ENCODE assay signal across 8 mouse cellular contexts in the genomic region with DNA sequence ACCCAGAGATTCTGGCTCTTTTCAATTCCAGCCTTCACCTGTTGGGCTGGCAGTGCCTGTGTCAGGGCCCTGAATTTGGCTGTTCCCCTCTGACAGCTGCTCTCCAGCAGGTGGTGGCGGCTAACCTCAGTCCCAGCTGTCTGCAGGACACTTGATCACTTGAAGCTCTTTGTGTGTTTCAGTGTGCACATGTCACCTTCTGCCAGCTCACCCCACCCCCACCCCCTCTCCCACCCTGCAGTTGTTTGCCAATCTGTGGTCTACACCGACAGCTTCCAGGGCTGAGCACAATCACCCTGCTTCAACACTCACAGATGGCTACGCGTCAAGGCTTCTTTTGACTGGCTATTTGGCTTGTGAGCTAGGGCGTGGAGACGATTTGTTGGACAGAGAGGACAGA.
DNase-seq lines count a peak whose midpoint lies in the region; ATAC-seq lines count a peak whose summit lies in the region.

No protein-coding gene starts in this region.

- no peak overlapping the region for H3K4me3 ChIP-seq in heart, embryonic 14.5 days (ENCODE audit: control insufficient read depth in 1 of 2, insufficient read depth in 1 of 2, low read depth in 1 of 2, low read length in 2 of 2)
- no peak overlapping the region for H3K4me3 ChIP-seq in heart, embryonic 12.5 days

- no peaks in the 10 kb centered on the region for H3K27me3 ChIP-seq in heart, embryonic 14.5 days (ENCODE audit: control insufficient read depth, insufficient read depth, low read length)
- H3K27me3 ChIP-seq in heart, embryonic 12.5 days (replicated peaks), result no peaks in the 10 kb centered on the region

- H3K9ac ChIP-seq in heart, embryonic 14.5 days (ENCODE audit: low read length), result no peak overlapping the region
- no peak overlapping the region for H3K9ac ChIP-seq in heart, embryonic 12.5 days

- H3K36me3 ChIP-seq in heart, embryonic 14.5 days (ENCODE audit: control insufficient read depth, insufficient read depth, low read length), result no peaks in the 10 kb centered on the region
- H3K36me3 ChIP-seq in heart, embryonic 12.5 days, result no peaks in the 10 kb centered on the region

- 41% methylated on average over 6 of the region's 6 CpGs for WGBS in heart, embryonic 14.5 days
- 43% methylated on average over 6 of the region's 6 CpGs for WGBS in heart, embryonic 12.5 days

- H3K9me3 ChIP-seq in heart, embryonic 14.5 days (ENCODE audit: control insufficient read depth, low read length), result no peaks in the 10 kb centered on the region
- no peaks in the 10 kb centered on the region for H3K9me3 ChIP-seq in heart, embryonic 12.5 days (replicated peaks)

- no peak overlapping the region for H3K4me2 ChIP-seq in heart, embryonic 14.5 days (ENCODE audit: low read length)
- H3K4me2 ChIP-seq in heart, embryonic 12.5 days, result no peak overlapping the region

- H3K4me1 ChIP-seq in heart, embryonic 14.5 days (ENCODE audit: control insufficient read depth in 2 of 2, insufficient read depth in 2 of 2, low read length in 2 of 2), result no peaks in the 10 kb centered on the region; a peak in 1 of 4 replicates
- no peaks in the 10 kb centered on the region for H3K4me1 ChIP-seq in heart, embryonic 12.5 days (replicated peaks)

- peak; percentile 66 to 75 for DNase-seq in cerebellum, postnatal 14 days
- DNase-seq in naive thymus-derived CD4-positive, alpha-beta T cell, adult 2 months (ENCODE audit: low read depth), result peak; percentile 9
- no peak for DNase-seq in urinary bladder, adult 18-20 months (ENCODE audit: low spot score in 2 of 2)
- DNase-seq in frontal cortex, postnatal 10 days (ENCODE audit: low spot score in 2 of 2), result no peak
- DNase-seq in adrenal gland, postnatal 14 days, result no peak

- H3K27ac ChIP-seq in heart, embryonic 14.5 days (replicated peaks in 1 of 2; ENCODE audit: control insufficient read depth in 1 of 2, insufficient read depth in 1 of 2, low read depth in 2 of 2, low read length in 2 of 2), result peak overlapping the region; percentile 25 to 33; a peak in 1 of 4 replicates
- H3K27ac ChIP-seq in heart, embryonic 12.5 days (ENCODE audit: poor library complexity, severe bottlenecking), result no peak overlapping the region

- no peak for ATAC-seq in heart, embryonic 14.5 days (ENCODE audit: insufficient number of reproducible peaks, insufficient read depth, low FRiP score, low read depth)
- ATAC-seq in heart, embryonic 12.5 days (ENCODE audit: insufficient number of reproducible peaks, low FRiP score), result no peak
- peak; percentile 32 to 60; a peak in 2 of 4 replicates for ATAC-seq in hematopoietic stem cell, adult 5-6 weeks (replicated peaks in 1 of 2; ENCODE audit: insufficient read depth in 1 of 2, low FRiP score in 2 of 2, low TSS enrichment in 1 of 2, low read depth in 1 of 2, poor library complexity in 2 of 2, severe bottlenecking in 2 of 2)

Comparison
In these comparisons a context has a peak if more than half of its experiments do, and no peak if none do; other contexts are left out.
1. ATAC-seq: peak in hematopoietic stem cell, adult 5-6 weeks (2 of 2); none in heart, embryonic 14.5 days (single experiment) and heart, embryonic 12.5 days (single experiment).
2. DNase-seq: peak in cerebellum, postnatal 14 days (2 of 2) and naive thymus-derived CD4-positive, alpha-beta T cell, adult 2 months (single experiment); none in urinary bladder, adult 18-20 months (0 of 2), frontal cortex, postnatal 10 days (0 of 2) and adrenal gland, postnatal 14 days (single experiment).